Mouse (Mus musculus) heart, embryonic 11.5 days (tissue): ENCODE measurements around the gene Pold4. TPM values are rescaled to one million over a fixed set of nuclear protein-coding genes. Genes with fewer than 3 reads are reported as not detected.

Experiments used
- ATAC-seq: fragments of 200-750 bp; cut with Nextera tagmentation; replicated peaks from 2 replicates; pipeline ENCODE4 v1.8.0; 2017; ENCODE audit warnings: moderate library complexity; ENCODE audit not compliant: insufficient number of reproducible peaks, low FRiP score, low TSS enrichment
- H3K27ac ChIP-seq: fragments of 300-500 bp; sonication (generic); 2 replicates; pipeline ENCODE4 v1.5.1; 2014; ENCODE audit warnings: mild to moderate bottlenecking, low read depth, low read length
- H3K27me3 ChIP-seq: fragments of 300-500 bp; sonication (generic); 2 replicates; pipeline ENCODE4 v1.6.1; 2014; ENCODE audit warnings: mild to moderate bottlenecking, low read length, mixed read lengths; ENCODE audit not compliant: control insufficient read depth, insufficient read depth
- H3K36me3 ChIP-seq: fragments of 300-500 bp; sonication (generic); 2 replicates; pipeline ENCODE4 v1.6.1; 2014; ENCODE audit warnings: mild to moderate bottlenecking, low read length, moderate library complexity, mixed read lengths; ENCODE audit not compliant: control insufficient read depth, insufficient read depth
- H3K4me1 ChIP-seq: fragments of 300-500 bp; sonication (generic); 2 replicates; pipeline ENCODE4 v1.6.1; 2014; ENCODE audit warnings: low read length; ENCODE audit not compliant: control insufficient read depth, insufficient read depth
- H3K4me2 ChIP-seq: fragments of 300-500 bp; sonication (generic); 2 replicates; pipeline ENCODE4 v1.6.1; 2014; ENCODE audit warnings: mild to moderate bottlenecking, moderate library complexity
- H3K4me3 ChIP-seq: fragments of 300-500 bp; sonication (generic); 2 replicates; pipeline ENCODE4 v1.5.1; 2014; ENCODE audit warnings: low read depth, low read length
- H3K9ac ChIP-seq: fragments of 300-500 bp; sonication (generic); 2 replicates; pipeline ENCODE4 v1.6.1; 2014; ENCODE audit warnings: mild to moderate bottlenecking, low read depth, low read length, moderate library complexity
- H3K9me3 ChIP-seq: fragments of 300-500 bp; sonication (generic); replicated peaks from 2 replicates; pipeline ENCODE4 v1.6.1; 2016; ENCODE audit warnings: low read length; ENCODE audit not compliant: control insufficient read depth
- WGBS: fragments of 180-500 bp; shearing (Covaris S2); extraction: QIAGEN DNeasy Blood & Tissue Kit; methylation state at CpG from one replicate; pipeline ENCODE4 v1.1.7; 2014; ENCODE audit not compliant: insufficient replicate concordance; 5-methylcytosine and 5-hydroxymethylcytosine counted together
- polyA plus RNA-seq: library from polyadenylated mRNA; unstranded; fragments of >200 nt; fragmentation: Nextera tagmentation; extraction: Ambion mirVana; gene quantifications from 2 replicates; pipeline ENCODE4 v1.2.1, GENCODE M21; 2014

Pold4 gene
- polyA plus RNA-seq, 1 experiment from 2014 or later = 17.4 TPM

- H3K4me2 ChIP-seq = peak overlapping the region; percentile 80
- no peaks in the 10 kb centered on the region for H3K9me3 ChIP-seq
- H3K27me3 ChIP-seq = peaks cover 6% of the 10 kb centered on the region
- H3K4me3 ChIP-seq = peak overlapping the region; percentile 71
- no peak for ATAC-seq
- H3K9ac ChIP-seq = peak overlapping the region; percentile 82
- 28% methylated on average over 7 of the region's 7 CpGs for WGBS
- H3K4me1 ChIP-seq = peaks cover 19% of the 10 kb centered on the region
- H3K36me3 ChIP-seq = peaks cover 8% of the 10 kb centered on the region
- H3K27ac ChIP-seq = no peak overlapping the region
These were observed 29.6 kb upstream of the Pold4 start for GRCm38 (mm10) chr19:4202149-4202548.

- Histone ChIP-seq H3K36me3 (peaks cover 6% of the 10 kb centered on the region; the same call in 1 of the 2 replicates), H3K4me2 (no peak overlapping the region), H3K27me3 (peaks cover 6% of the 10 kb centered on the region), H3K27ac (no peak overlapping the region), H3K9ac (0 out of 2 replicates have a peak overlapping the region, but pooled peaks have one; percentile 22), H3K4me1 (peaks cover 19% of the 10 kb centered on the region), H3K4me3 (no peak overlapping the region), H3K9me3 (no peaks in the 10 kb centered on the region)
- WGBS = 60% methylated on average over 3 of the region's 3 CpGs
- no peak for ATAC-seq
These were observed 28.6 kb upstream of the Pold4 start for GRCm38 (mm10) chr19:4203148-4203547.

GRCm38 (mm10) chr19:4203604-4204326 lies 27.9 kb upstream of the Pold4 start:
- H3K36me3 ChIP-seq = peaks cover 5% of the 10 kb centered on the region; the same call in 1 of the 2 replicates
- 63% methylated on average over 13 of the region's 13 CpGs for WGBS
- H3K27ac ChIP-seq = peak overlapping the region; percentile 12; the same call in 1 of the 2 replicates
- no peaks in the 10 kb centered on the region for H3K9me3 ChIP-seq
- no peak overlapping the region for H3K9ac ChIP-seq
- peaks cover 19% of the 10 kb centered on the region for H3K4me1 ChIP-seq
- no peak for ATAC-seq
- H3K4me3 ChIP-seq = no peak overlapping the region
- peaks cover 9% of the 10 kb centered on the region for H3K27me3 ChIP-seq
- H3K4me2 ChIP-seq = no peak overlapping the region

GRCm38 (mm10) chr19:4204889-4205288 lies 26.8 kb upstream of the Pold4 start:
- Histone ChIP-seq H3K9me3 (no peaks in the 10 kb centered on the region), H3K9ac (no peak overlapping the region), H3K36me3 (no peaks in the 10 kb centered on the region), H3K27ac (no peak overlapping the region), H3K4me1 (peaks cover 19% of the 10 kb centered on the region), H3K4me2 (no peak overlapping the region), H3K4me3 (no peak overlapping the region), H3K27me3 (peaks cover 10% of the 10 kb centered on the region)
- no peak for ATAC-seq
- WGBS = 50% methylated on average over 4 of the region's 4 CpGs

GRCm38 (mm10) chr19:4206971-4207370 lies 24.7 kb upstream of the Pold4 start:
- no peak overlapping the region for H3K27ac ChIP-seq
- no peaks in the 10 kb centered on the region for H3K9me3 ChIP-seq
- peaks cover 6% of the 10 kb centered on the region for H3K4me1 ChIP-seq
- ATAC-seq = no peak; the same call in 1 of the 2 replicates
- no peaks in the 10 kb centered on the region for H3K36me3 ChIP-seq
- H3K4me2 ChIP-seq = no peak overlapping the region
- no peak overlapping the region for H3K4me3 ChIP-seq
- 0% methylated on average over 2 of the region's 2 CpGs for WGBS
- no peak overlapping the region for H3K9ac ChIP-seq
- peaks cover 24% of the 10 kb centered on the region for H3K27me3 ChIP-seq

GRCm38 (mm10) chr19:4208563-4208962 lies 23.1 kb upstream of the Pold4 start:
- no peaks in the 10 kb centered on the region for H3K9me3 ChIP-seq
- no peak overlapping the region for H3K27ac ChIP-seq
- H3K4me1 ChIP-seq = peaks cover 12% of the 10 kb centered on the region
- 69% methylated on average over 5 of the region's 5 CpGs for WGBS
- no peak for ATAC-seq
- no peak overlapping the region for H3K4me2 ChIP-seq
- H3K27me3 ChIP-seq = peaks cover 37% of the 10 kb centered on the region
- H3K36me3 ChIP-seq = no peaks in the 10 kb centered on the region
- H3K9ac ChIP-seq = no peak overlapping the region
- H3K4me3 ChIP-seq = no peak overlapping the region

- Histone ChIP-seq H3K4me2 (no peak overlapping the region), H3K4me3 (no peak overlapping the region), H3K9me3 (no peaks in the 10 kb centered on the region), H3K27ac (no peak overlapping the region), H3K27me3 (peaks cover 62% of the 10 kb centered on the region), H3K4me1 (peaks cover 34% of the 10 kb centered on the region), H3K9ac (no peak overlapping the region), H3K36me3 (no peaks in the 10 kb centered on the region)
- no peak for ATAC-seq
- WGBS = 27% methylated on average over 4 of the region's 4 CpGs
These were observed 19.7 kb upstream of the Pold4 start for GRCm38 (mm10) chr19:4211891-4212588.

- Histone ChIP-seq H3K9ac (no peak overlapping the region; the same call in 1 of the 2 replicates), H3K4me2 (peak overlapping the region; percentile 100), H3K27ac (no peak overlapping the region)
These were observed 18.1 kb upstream of the Pold4 start for GRCm38 (mm10) chr19:4213524-4213974.

More at GRCm38 (mm10) chr19:4213524-4213974, 18.1 kb upstream of the Pold4 start:
- Histone ChIP-seq H3K4me3 (peak overlapping the region; percentile 67; the same call in 1 of the 2 replicates), H3K4me1 (peaks cover 35% of the 10 kb centered on the region), H3K27me3 (peaks cover 69% of the 10 kb centered on the region), H3K9me3 (no peaks in the 10 kb centered on the region), H3K36me3 (no peaks in the 10 kb centered on the region)
- no peak for ATAC-seq
- 6% methylated on average over 9 of the region's 9 CpGs for WGBS
